Mouse (Mus musculus) hindbrain, embryonic 16.5 days (tissue): ENCODE data around the gene Kcnj13. TPM values are rescaled to one million over a fixed set of nuclear protein-coding genes. Genes with fewer than 3 reads are reported as not detected.

ENCODE experiments used
- ATAC-seq: fragments of 200-750 bp; cut with Nextera tagmentation; 2 replicates; pipeline ENCODE4 v1.8.0; 2017; ENCODE audit warnings: moderate TSS enrichment, moderate library complexity
- H3K27ac ChIP-seq: fragments of 300-500 bp; sonication (generic); 2 replicates; pipeline ENCODE4 v1.5.1; 2014; ENCODE audit warnings: low read depth, mild to moderate bottlenecking, control low read depth, low read length, moderate library complexity
- H3K27me3 ChIP-seq: fragments of 300-500 bp; sonication (generic); replicated peaks from 2 replicates; pipeline ENCODE4 v1.6.1; 2014; ENCODE audit warnings: low read length; ENCODE audit not compliant: control insufficient read depth, insufficient read depth
- H3K36me3 ChIP-seq: fragments of 300-500 bp; sonication (generic); 2 replicates; pipeline ENCODE4 v1.6.1; 2014; ENCODE audit warnings: mild to moderate bottlenecking, low read length, moderate library complexity, mixed read lengths; ENCODE audit not compliant: control insufficient read depth, insufficient read depth
- H3K4me1 ChIP-seq: fragments of 300-500 bp; sonication (generic); 2 replicates; pipeline ENCODE4 v1.6.1; 2014; ENCODE audit warnings: low read depth, low read length; ENCODE audit not compliant: control insufficient read depth, insufficient read depth
- H3K4me2 ChIP-seq: fragments of 300-500 bp; sonication (generic); 2 replicates; pipeline ENCODE4 v1.6.1; 2014; ENCODE audit warnings: mild to moderate bottlenecking, low read length, control low read depth, moderate library complexity
- H3K4me3 ChIP-seq: fragments of 300-500 bp; sonication (generic); 2 replicates; pipeline ENCODE4 v1.5.1; 2014; ENCODE audit warnings: mild to moderate bottlenecking, low read length, control low read depth, moderate library complexity
- H3K9ac ChIP-seq: fragments of 300-500 bp; sonication (generic); 2 replicates; pipeline ENCODE4 v1.6.1; 2014; ENCODE audit warnings: low read depth, mild to moderate bottlenecking, control low read depth, low read length, moderate library complexity
- H3K9me3 ChIP-seq: fragments of 300-500 bp; sonication (generic); 2 replicates; pipeline ENCODE4 v1.6.1; 2014; ENCODE audit warnings: mild to moderate bottlenecking, low read length, moderate library complexity; ENCODE audit not compliant: control insufficient read depth
- WGBS: fragments of 180-500 bp; shearing (Covaris S2); extraction: QIAGEN DNeasy Blood & Tissue Kit; methylation state at CpG from one replicate; pipeline ENCODE4 v1.1.7; 2014; 5-methylcytosine and 5-hydroxymethylcytosine counted together
- polyA plus RNA-seq: library from polyadenylated mRNA; unstranded; fragments of >200 nt; fragmentation: Nextera tagmentation; extraction: Ambion mirVana; gene quantifications from 2 replicates; pipeline ENCODE4 v1.2.1, GENCODE M21; 2015

The Kcnj13 gene
- polyA plus RNA-seq, 1 experiment from 2014 or later, result 25.0 TPM

- no peaks in the 10 kb centered on the region for H3K9me3 ChIP-seq
- WGBS, result 95% methylated on average over 9 of the region's 9 CpGs
- no peaks in the 10 kb centered on the region for H3K27me3 ChIP-seq
- no peaks in the 10 kb centered on the region for H3K4me1 ChIP-seq
- no peak overlapping the region for H3K27ac ChIP-seq
- no peak overlapping the region for H3K4me3 ChIP-seq
- H3K36me3 ChIP-seq, result peaks cover 5% of the 10 kb centered on the region; the same call in 1 of the 2 replicates
- H3K4me2 ChIP-seq, result no peak overlapping the region
- H3K9ac ChIP-seq, result no peak overlapping the region
- no peak for ATAC-seq
Measured at GRCm38 (mm10) chr1:87386436-87387092, 8.0 kb downstream of the Kcnj13 start.

- Histone ChIP-seq H3K36me3 (peaks cover 2% of the 10 kb centered on the region; the same call in 1 of the 2 replicates), H3K27me3 (no peaks in the 10 kb centered on the region), H3K4me1 (no peaks in the 10 kb centered on the region), H3K9me3 (no peaks in the 10 kb centered on the region), H3K9ac (no peak overlapping the region), H3K27ac (no peak overlapping the region), H3K4me2 (no peak overlapping the region), H3K4me3 (no peak overlapping the region)
- ATAC-seq, result no peak
- WGBS, result 92% methylated on average over 3 of the region's 3 CpGs
Measured at GRCm38 (mm10) chr1:87381152-87381551, 13.4 kb downstream of the Kcnj13 start.

- no peak overlapping the region for H3K9ac ChIP-seq
- no peak overlapping the region for H3K27ac ChIP-seq
- H3K4me3 ChIP-seq, result no peak overlapping the region
- no peaks in the 10 kb centered on the region for H3K9me3 ChIP-seq
- 95% methylated on average over 1 of the region's 1 CpGs for WGBS
- peaks cover 2% of the 10 kb centered on the region; the same call in 1 of the 2 replicates for H3K36me3 ChIP-seq
- no peaks in the 10 kb centered on the region for H3K4me1 ChIP-seq
- H3K27me3 ChIP-seq, result no peaks in the 10 kb centered on the region
- H3K4me2 ChIP-seq, result no peak overlapping the region
- ATAC-seq, result no peak
Measured at GRCm38 (mm10) chr1:87379919-87380318, 14.6 kb downstream of the Kcnj13 start.

GRCm38 (mm10) chr1:87378024-87378560 lies 16.4 kb downstream of the Kcnj13 start:
- WGBS, result 85% methylated on average over 3 of the region's 3 CpGs
- Histone ChIP-seq H3K27ac (no peak overlapping the region), H3K4me1 (no peaks in the 10 kb centered on the region), H3K4me2 (no peak overlapping the region), H3K9me3 (no peaks in the 10 kb centered on the region), H3K4me3 (no peak overlapping the region), H3K36me3 (peaks cover 5% of the 10 kb centered on the region; the same call in 1 of the 2 replicates), H3K27me3 (no peaks in the 10 kb centered on the region), H3K9ac (no peak overlapping the region)
- ATAC-seq, result no peak

- H3K9ac ChIP-seq, result no peak overlapping the region
- H3K4me1 ChIP-seq, result no peaks in the 10 kb centered on the region
- no peak overlapping the region for H3K4me2 ChIP-seq
- H3K36me3 ChIP-seq, result peaks cover 11% of the 10 kb centered on the region
- no peak overlapping the region for H3K4me3 ChIP-seq
- WGBS, result 81% methylated on average over 1 of the region's 1 CpGs
- H3K9me3 ChIP-seq, result no peaks in the 10 kb centered on the region
- no peak overlapping the region for H3K27ac ChIP-seq
- ATAC-seq, result no peak
- no peaks in the 10 kb centered on the region for H3K27me3 ChIP-seq
Measured at GRCm38 (mm10) chr1:87360276-87360675, 34.3 kb downstream of the Kcnj13 start.

- WGBS, result 82% methylated on average over 2 of the region's 2 CpGs
- no peak for ATAC-seq
- no peak overlapping the region for H3K27ac ChIP-seq
Measured at GRCm38 (mm10) chr1:87350576-87350975, 44.0 kb downstream of the Kcnj13 start.

More at GRCm38 (mm10) chr1:87350576-87350975, 44.0 kb downstream of the Kcnj13 start:
- Histone ChIP-seq H3K9ac (no peak overlapping the region), H3K4me3 (no peak overlapping the region), H3K4me2 (no peak overlapping the region), H3K36me3 (no peaks in the 10 kb centered on the region), H3K4me1 (no peaks in the 10 kb centered on the region), H3K27me3 (no peaks in the 10 kb centered on the region), H3K9me3 (no peaks in the 10 kb centered on the region)

Other genes with a start within 250 kb of the Kcnj13 start
- gene Ecel1, start 238.2 kb downstream of the Kcnj13 start, polyA plus RNA-seq, result 34.9 and 40.2 TPM in 2 replicates
- gene Prss56, start 211.4 kb downstream of the Kcnj13 start, polyA plus RNA-seq, result 2.1 and 2.6 TPM in 2 replicates
- 0.62 TPM in 1 of 2 replicates, not detected in the other for gene Chrnd, start 204.1 kb downstream of the Kcnj13 start, polyA plus RNA-seq
- 0.96 TPM in 1 of 2 replicates, not detected in the other for gene Chrng, start 190.1 kb downstream of the Kcnj13 start, polyA plus RNA-seq
- 79.3 and 88.1 TPM in 2 replicates for gene Eif4e2, start 180.8 kb downstream of the Kcnj13 start, polyA plus RNA-seq
- gene Efhd1, start 130.4 kb downstream of the Kcnj13 start, polyA plus RNA-seq, result 2.5 and 2.8 TPM in 2 replicates
- 63.2 and 64.6 TPM in 2 replicates for gene Gigyf2, start 67.7 kb downstream of the Kcnj13 start, polyA plus RNA-seq
- gene Snorc, start 75.5 kb upstream of the Kcnj13 start, polyA plus RNA-seq, result 1.2 and 2.3 TPM in 2 replicates
- gene Neu2, start 115.2 kb upstream of the Kcnj13 start, polyA plus RNA-seq, result 0.54 and 0.65 TPM in 2 replicates
- 28.9 and 29.9 TPM in 2 replicates for gene Ngef, start 179.1 kb upstream of the Kcnj13 start, polyA plus RNA-seq
- 3.2 and 3.7 TPM in 2 replicates for gene Inpp5d, start 225.6 kb upstream of the Kcnj13 start, polyA plus RNA-seq